Mouse (Mus musculus) naive thymus-derived CD4-positive, alpha-beta T cell, adult 2 months (primary cell): Measurements from ENCODE around the gene Spata13.
A peak's percentile ranks its signal among the peaks of the same experiment; 100 is the strongest.

Experiments
- DNase-seq: peaks from one replicate; pipeline ENCODE4 v3.0.0-alpha.2; 2011; ENCODE audit warnings: low read depth

Spata13 gene

DNA sequence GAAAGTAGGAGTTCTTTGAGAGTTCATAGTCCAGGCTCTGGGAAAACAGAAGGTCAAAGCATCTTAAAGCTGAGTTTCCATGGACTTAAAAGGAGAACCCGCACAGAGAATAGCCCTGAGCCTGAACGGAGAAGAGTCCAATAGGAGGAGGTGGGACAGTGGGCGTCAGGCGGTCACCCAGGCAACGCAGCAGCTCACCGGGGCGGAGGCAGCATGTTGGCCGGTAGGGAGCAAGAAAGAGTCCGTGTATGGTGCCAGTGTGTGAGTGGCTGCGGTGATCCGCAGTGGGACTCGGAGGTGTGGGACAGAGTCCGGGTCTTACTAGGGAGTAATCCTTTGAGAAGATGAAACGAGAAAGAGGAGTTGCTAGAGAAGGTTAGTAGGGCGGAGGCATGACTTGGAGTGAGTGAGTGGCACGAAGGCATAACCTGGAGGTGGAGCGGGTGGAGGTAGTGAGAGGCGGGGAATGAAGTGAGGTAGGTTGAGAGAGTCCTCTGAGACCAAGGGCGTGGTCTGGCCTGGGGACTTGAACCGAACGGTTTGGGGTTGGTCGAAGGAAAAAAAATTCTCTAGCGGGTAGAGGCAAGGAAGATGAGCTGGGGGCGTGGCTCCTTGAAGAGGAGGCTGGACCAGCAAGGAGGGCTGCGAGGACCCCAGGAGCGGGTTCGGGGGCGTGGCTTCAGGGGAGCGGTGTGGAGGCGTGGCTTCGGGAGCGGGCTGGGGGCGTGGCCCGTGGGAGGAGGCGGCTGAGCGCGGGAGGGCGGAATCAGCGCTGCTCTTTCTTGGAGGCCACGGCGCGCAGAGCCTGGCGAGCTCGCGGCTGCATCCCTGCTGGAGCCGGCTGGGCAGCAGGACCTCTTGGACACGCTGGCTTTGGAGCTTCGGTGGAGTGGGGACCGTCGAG lies at the start of gene Spata13:
Gene Spata13, plus strand, starts transcription at position 41 of the 904 bp plus-strand sequence.
- DNase-seq: peak; percentile 88

DNA sequence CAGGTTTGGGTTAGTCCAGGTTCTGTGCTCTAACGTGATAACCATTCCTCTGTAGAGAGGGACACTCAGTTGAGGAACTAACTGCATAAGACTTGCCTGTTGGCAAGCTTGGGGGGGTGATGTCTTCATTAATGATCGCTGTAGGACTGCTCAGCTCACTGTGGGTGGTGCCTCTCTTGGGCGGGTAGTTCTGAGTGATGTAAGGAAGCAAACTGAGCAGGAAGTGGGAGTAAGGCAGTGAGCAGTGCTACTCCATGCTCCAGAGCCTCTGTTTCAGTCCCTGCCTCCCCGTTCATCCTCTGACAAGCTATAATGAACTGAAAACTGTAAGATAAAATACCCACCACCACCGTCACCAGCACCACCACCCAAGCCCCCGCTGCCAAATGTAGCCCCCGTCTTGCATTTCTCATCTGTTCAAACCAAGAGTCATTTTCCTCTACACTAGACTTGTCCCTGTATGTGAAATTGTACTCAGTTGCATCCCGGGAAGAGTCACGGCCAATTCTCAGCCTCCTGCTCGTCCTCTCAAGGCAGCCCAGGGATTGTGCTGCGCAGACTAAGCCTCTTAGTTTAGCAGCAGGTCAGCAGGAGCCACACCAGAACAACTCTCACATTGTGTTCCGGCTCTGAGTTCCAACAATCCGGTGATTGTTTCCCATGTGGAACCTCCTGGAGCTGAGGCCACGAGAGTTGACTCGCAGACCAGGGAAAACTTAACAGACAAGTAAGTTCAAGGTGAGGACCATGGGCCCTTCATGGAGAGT lies 46.9 kb upstream of the Spata13 start:
- no peak for DNase-seq

DNA sequence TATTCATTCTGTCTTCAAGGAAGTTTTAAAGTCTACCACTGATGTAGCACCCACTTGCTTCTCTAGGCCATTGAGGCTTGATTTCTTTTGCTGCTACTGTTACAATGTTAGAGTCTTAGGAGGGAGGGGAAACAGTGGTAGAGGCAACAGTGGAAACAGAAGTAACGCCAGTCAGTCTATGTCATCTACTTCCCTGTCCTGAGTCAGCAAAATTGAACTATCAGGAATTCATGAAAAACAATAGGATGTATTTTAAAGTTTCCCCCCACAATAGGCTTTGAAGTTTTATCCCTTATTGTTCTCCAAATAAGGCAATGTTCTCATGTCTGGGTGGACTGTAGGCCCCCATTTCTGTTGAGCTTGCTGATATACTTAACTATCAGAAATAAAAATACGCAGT lies 44.8 kb upstream of the Spata13 start:
- DNase-seq: no peak

DNA sequence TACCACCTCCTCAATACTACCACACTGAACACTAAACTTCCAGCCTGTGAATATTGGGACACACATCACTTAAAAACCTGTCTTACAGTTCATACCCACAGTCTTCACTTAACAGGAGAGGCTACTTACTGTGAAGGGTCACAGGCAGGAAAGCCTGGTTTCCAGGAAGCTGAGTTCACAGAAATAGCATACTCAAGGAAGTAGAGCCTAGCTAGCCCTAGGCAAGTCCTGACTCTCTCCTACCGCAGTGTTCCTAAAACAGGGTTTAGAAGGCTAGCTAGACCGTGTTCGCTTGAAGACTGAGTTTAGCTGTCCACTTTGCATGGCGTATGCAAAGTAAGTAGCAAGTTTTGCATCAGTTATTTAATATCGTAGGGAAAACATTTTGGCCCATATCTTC lies 41.5 kb upstream of the Spata13 start:
- peak; percentile 11 for DNase-seq

DNA sequence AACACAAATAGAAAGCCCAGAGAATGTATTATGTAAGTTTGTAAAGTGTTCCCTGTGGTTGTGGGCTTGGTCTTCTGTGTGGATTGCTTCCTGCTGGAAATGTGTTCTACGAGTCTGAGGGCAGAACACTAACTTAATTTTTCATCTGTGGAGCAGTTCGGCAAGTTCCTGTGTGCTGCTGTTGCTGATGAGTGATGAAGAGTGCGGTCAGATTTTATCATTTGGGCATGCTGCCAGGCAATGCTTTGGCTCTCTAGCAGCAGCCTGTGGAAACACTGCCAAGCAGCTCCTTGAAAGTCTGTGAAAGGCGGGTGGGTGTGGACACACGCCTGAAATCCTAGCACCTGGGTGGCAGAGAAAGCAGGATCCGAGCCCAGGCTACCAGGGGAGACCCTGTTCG lies 41.0 kb upstream of the Spata13 start:
- DNase-seq: peak; percentile 54

DNA sequence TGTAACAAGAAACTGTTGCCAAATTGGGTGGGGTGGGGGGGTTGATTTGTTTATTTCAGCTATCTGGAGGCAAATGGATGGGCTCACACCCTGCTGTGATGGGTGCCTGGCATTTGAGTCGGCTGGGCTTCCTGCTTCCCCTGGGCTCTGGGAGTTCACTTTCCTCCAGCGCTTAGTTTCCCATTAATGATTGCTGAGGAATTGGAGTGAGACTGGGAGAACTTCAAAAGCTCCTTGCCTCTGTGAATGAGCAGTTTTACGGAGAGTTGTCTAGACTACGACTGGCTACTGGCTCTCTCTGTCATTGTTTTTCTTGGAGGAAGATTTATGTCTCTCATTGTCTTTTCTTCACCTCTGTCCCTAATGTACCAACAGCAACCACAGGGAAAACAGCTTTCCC lies 36.2 kb upstream of the Spata13 start:
- DNase-seq: no peak

DNA sequence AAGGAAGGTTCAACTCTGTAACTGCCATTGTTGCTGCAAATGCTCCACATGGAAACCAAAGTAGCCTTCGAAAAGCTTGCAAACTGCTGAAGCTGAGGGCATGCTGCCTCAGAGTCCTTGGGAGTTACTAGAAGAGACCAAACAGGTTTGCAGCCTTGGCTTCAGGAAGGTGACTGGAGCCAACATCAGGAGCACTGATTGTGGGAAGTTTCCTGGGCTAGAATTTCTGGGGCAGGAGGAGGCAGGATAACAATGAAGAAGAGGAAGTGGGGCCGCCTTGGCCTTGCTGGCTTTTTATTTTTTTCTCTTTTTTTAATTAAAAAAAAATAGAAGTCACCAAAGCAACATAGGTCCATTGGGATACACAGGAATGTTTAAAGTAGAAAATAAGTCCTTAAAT lies 34.8 kb upstream of the Spata13 start:
- no peak for DNase-seq

DNA sequence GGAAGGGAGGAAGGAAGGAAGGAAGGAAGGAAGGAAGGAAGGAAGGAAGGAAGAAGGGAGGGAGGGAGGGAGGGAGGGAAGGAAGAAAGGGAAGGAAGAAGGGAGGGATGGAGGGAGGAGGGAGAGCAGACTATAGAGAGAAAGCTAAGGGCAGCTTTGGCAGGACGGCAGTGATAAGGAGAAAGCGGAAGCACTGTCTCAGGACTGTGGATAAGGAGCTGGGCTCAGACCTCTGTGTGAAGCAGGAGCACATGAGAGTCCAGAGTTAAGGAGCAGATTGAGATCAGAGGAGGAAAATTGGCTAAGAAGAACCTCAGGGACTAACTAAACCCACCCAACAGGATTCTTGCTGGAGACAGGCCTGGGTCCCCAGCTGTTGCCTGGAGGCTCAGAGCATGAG lies 28.2 kb upstream of the Spata13 start:
- no peak for DNase-seq

DNA sequence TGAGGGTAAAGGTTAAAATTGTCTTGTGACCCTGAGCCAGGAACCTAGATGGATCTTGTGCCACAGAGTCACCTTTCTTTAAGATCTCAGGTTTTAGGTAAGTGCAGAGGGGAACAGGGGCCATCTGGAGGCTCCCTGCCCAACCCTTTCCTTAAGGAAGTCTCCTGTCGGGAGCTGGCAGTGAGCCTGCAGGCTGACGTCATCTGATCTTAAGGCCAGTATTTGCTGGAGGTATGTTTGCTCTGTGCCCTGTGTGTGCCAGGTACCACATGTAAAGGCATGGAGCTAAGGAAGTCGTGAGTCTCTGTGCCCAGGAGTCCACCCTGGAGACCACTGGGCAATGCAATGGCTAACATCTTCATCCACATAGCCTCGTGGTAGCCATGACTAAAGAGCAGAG lies 27.6 kb upstream of the Spata13 start:
- no peak for DNase-seq

DNA sequence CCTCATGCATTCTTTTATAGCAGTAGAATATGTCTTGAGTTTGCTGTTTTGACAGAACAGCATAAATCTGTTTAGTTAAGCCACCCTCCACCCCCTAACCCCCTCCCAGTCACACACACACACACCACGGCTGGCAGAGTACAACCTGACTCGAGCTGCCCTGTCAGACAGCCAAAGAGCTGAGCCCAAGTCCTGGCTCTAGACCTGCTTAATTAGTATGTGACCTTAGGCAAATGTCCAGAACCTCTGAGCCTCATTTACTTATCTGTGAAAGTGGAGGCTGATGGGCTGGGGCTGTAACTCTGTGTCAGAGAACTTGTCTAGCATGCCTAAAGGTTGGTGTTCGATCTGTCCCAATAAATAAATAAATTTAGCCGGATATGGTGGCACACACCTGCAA lies 26.1 kb upstream of the Spata13 start:
- no peak for DNase-seq

DNA sequence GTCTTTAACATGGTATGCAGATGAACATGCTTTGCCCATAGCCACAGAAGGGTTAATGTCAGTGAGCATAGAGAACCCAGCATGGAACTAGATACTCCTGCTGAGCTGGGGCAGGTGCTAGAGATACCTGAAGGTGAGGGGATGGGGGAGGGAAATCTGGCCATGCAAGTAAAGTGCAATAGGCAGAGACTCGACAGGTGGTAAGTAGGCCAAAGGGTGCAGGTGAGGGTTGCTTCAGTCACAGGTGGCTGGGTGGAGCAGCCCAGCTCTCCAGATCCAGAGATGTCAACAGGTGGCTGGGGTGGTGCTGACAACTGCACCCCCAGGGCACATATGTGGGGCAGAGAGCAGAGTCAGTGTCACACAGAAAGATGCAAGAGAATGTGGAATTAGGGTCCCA lies 24.6 kb upstream of the Spata13 start:
- DNase-seq: no peak

DNA sequence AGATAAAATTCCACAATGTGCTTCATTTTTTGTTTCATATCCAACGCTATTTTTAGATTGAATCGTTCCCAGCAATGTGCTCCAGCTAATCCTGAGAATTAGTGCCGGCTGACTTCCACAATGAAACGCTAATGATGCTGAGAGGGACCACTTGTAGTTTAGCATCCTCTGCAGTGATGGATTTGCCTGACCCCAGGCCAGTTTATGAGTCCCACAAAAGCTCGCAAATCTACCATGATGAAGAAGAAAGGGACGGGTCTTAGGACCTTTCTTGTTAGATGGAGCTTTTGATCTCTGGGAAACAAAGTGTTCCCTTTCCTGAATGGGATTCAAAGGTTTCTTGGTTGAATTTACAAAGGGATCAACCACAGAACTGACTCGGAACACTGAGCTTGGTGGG lies 21.1 kb upstream of the Spata13 start:
- no peak for DNase-seq

DNA sequence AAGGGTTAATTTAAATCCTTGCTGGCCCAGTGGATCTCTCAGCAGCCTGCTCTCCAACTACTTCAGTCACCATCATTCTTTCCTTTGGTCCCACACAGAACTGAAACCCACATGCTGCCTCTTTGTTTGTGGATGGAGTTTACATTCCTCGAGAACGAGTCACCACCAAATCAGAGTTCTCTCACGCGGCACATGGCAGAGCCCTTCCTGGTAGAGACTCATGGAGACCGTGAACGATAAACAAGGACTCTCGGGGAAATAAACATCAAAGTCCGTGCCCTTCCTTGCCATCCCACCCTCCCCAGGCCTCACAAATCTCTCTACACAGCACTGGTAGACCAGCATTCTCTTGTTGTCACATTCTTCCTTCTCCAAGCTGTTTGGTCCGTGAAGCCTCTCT lies 12.7 kb upstream of the Spata13 start:
- DNase-seq: no peak

DNA sequence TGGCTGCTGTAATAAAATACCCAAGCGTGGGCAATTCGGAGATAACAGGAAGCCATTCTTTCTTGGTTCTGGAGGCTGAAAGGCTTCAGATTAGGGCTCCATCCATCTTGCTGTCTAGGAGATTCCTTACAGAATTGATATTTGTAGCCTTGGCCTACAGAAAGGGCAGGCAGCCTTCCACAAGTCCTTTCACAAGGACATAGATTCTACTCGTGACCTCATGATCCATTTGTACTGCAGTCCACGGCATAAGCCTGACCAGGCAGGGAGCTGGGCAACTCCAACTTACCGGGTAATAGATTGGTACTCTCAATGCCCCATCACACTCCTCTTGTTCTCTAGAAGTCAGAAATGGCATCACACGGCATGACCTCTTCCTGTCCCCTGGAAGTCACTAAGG lies 8.3 kb upstream of the Spata13 start:
- no peak for DNase-seq

DNA sequence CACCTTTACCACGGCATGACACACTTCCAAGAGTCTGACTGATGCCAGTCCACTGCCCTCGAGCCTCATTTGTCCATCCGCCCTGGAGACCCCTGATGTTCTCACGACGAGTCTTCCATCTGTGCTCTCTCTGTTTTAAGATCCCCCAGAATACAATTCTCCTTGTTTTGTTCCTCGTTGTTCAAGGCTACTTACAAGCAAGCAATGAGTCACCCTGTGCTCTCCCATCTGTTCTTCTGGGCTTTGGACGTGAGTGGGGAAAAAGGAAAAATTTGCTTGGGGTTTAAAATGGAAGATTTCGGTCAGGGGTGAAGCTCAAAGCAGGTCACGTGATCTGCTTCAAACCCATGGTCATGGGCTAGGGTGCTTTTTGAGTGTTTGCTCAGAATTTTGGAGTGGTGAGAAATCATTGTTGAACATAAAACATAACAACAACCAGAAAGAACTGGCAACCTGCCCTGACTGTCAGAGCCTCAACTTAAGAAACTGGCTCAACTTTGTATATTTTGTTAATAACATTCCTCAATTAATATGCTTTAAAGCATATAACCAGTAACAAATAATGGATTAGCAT lies 3.8 kb upstream of the Spata13 start:
- DNase-seq: no peak

DNA sequence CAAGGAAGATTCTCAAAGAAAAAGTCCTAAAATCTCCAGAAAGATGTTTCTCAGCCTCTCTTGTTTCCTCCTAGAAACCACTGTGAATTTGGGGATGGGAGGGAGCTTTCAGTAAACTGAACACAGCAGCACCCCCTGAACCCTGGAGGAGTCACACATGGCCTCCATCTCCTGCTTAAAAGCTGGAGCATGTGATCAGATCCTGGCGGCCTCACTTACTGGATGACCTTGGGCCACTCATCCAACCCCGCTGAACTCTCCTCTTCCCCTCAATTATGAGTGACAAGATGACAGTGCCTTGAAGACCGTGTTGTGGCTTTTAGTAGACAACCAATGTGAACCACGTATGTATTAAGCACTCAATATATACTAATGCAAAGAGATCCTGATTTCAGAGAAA lies 2.8 kb upstream of the Spata13 start:
- no peak for DNase-seq

DNA sequence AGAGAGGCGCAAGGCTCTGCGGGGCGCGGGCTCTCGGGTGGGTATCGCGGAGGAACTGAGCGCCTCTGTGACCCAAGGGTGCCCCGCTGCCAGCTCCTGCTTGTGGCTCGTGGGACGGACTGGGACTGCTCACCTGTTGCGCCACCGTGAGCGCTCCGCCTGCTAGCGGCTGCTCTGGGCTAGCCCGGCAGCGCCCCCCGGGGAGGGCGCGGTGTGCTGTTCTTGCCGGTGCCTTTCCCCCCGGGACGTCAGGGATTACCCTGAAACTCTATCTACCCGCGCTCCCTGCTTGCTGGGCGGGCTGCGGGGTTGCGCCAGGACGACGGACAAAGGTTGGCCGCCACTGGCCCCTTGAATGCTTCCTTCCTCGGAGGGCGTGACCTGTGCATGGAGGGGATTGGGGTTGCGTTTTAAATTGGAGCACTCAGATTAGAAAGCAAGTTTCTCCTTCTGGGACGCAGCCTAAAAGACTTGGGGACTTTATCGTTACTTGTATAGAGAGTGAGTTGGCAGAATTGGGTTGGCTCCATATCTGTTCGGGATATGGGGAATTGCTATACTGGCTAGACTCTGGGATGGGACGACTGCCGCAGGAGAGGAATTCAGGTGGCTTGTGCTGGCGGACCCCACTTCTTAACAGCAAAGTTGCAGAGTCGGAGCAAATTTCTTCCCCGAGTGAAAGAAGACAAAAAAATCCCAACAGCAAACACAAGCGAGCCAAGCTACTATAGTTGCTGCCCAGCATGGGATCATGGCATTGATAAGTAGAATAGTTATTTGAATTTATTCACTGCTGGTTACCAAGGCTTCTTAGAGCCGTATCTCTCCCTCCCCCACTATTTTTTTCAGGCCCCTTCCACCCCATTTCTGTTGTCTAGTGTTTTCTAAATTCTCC lies 1.3 kb downstream of the Spata13 start:
- DNase-seq: peak; percentile 22

DNA sequence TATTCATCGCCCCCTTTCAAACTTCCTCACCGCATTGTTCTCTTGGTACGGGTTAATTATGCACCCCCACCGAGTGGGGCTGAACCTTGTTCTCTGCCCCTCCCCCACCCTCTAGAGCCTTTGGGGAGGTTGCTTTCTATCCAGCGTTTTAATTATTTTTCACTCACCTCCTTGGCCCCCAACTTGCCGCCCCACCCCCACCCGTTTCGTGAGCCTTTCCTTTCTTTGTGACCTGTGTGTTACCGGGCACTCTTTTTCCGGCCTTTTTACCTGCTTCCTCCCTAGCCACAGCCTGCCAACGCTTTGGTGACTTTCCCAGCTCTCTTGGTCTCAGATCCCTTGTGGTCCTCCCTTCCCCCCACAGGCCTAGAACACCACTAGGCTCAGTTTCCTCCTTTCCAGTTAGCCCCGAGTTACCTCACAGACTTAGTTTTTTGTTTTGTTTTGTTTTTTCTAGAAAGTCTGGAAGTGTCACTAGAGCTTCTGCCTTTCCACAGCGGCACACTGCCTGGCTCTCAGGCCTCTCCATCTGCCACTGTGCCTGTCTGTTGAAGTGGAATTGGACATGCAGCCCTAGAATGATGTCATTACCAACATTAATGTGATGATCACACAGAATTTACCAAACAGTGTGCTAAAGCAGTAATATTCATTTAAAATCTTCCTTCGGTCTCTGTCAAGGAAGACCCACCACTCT lies 2.3 kb downstream of the Spata13 start:
- peak; percentile 18 for DNase-seq

DNA sequence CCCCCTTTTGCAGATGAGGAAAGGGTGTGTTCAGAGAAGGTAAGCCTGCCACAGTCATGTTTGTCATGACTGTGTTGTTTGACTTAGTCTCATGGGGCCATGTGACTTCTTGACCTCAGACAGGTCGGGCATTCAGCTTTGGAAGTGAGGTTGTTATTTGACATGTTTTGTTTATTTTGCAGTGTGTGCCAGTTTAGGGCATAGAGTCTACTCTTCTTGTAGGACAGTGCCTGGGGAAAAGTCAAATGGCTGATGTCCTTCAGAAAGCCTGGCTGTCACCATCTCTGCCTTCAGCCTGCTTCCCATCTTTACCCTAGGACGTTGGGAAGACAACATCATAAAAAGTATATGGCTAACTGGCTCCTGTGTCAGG lies 2.8 kb downstream of the Spata13 start:
- DNase-seq: no peak

DNA sequence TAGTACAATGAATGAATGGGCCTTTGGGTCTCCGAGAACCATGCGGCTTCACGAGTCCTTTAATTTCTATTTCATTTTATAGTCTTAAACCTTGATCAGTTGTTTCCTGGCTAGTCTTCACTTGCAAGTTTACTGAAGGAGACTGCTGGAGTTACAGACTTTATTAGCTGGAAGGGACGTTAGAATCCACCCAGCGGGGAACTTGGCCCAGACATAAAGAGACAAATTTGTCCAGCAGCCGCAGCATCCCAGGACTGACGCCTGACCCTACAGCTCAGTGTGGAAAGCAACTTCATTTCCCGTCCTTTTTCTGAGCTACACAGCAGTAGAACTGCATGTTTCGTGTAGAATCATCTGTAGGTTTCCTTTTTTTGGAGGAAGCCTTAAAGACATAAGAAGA lies 3.2 kb downstream of the Spata13 start:
- no peak for DNase-seq

DNA sequence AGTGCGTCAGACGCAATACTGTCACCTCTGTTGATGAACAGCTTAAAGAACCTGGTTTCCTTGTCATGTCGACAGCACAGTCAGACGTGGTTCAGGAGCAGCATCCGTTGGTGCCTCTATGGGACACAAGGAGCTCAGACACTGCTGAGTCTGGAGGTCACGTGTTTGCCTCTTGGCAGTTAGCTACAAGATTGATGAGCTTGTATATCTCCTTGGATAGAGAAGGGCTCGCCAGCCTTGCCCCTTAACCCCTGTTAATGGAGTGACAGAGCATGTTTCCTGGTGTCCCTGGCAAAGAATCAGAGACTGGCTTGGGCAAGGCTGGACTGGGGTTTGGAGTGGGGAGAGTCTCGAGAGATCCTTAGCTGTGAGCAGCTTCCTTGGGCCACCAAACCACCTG lies 4.4 kb downstream of the Spata13 start:
- DNase-seq: no peak
